Mouse (Mus musculus): ENCODE data around the gene Mrpl35. TPM values are rescaled to one million over a fixed set of nuclear protein-coding genes. Genes with fewer than 3 reads are reported as not detected.

Mrpl35 gene
- polyA plus RNA-seq, 1 experiment, result 10.9 TPM

DNA sequence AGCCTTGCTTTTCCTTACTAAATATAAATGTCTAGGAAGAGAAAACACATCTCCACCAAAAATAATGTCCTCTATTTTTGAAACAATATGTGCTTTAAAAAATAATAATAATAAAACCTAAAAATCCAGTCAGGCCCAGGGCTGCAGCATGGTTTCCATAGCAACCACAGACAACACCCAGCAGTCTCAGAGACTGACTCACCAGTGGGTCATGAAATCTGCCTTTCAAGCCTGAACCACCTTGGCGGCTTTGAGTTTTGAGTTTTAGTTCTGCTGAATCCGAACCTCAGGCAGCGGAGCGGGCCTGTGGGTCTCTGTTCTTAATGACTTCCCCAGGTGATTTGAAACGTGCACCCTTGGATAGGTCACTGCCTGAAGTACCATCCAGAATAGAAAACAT lies 43.6 kb downstream of the Mrpl35 start:
- no peak overlapping the region for H3K4me3 ChIP-seq (ENCODE audit: control insufficient read depth, insufficient read depth, low read length)
- TF ChIP-seq POLR2A (IDR thresholded peaks at IDR 0.05; ENCODE audit: control insufficient read depth, extremely low read depth, insufficient read depth, low read length, poor library complexity) (no peak), CTCF (IDR thresholded peaks at IDR 0.05; ENCODE audit: borderline replicate concordance, control insufficient read depth, extremely low read depth, insufficient read depth, low read length, poor library complexity) (no peak)
- WGBS, result 96% methylated on average over 5 of the region's 5 CpGs
- no peak for DNase-seq
- no peaks in the 10 kb centered on the region for H3K27me3 ChIP-seq (ENCODE audit: control insufficient read depth, insufficient read depth, low read length)
- no peak overlapping the region for H3K27ac ChIP-seq (ENCODE audit: control insufficient read depth, insufficient read depth, low read length)
- H3K4me1 ChIP-seq (replicated peaks; ENCODE audit: control insufficient read depth, insufficient read depth, low read length), result peaks cover 22% of the 10 kb centered on the region
- no peaks in the 10 kb centered on the region for H3K36me3 ChIP-seq (ENCODE audit: control insufficient read depth, insufficient read depth, low read length)

GRCm38 (mm10) chr6:71780431-71780830 lies 46.3 kb downstream of the Mrpl35 start:
- no peaks in the 10 kb centered on the region for H3K36me3 ChIP-seq (ENCODE audit: control insufficient read depth, insufficient read depth, low read length)
- TF ChIP-seq POLR2A (IDR thresholded peaks at IDR 0.05; ENCODE audit: control insufficient read depth, extremely low read depth, insufficient read depth, low read length, poor library complexity), result no peak
- no peak for TF ChIP-seq CTCF (IDR thresholded peaks at IDR 0.05; ENCODE audit: borderline replicate concordance, control insufficient read depth, extremely low read depth, insufficient read depth, low read length, poor library complexity)
- 94% methylated on average over 7 of the region's 7 CpGs for WGBS
- H3K4me1 ChIP-seq (replicated peaks; ENCODE audit: control insufficient read depth, insufficient read depth, low read length), result peaks cover 20% of the 10 kb centered on the region
- H3K4me3 ChIP-seq (ENCODE audit: control insufficient read depth, insufficient read depth, low read length), result no peak overlapping the region
- DNase-seq, result no peak
- H3K27ac ChIP-seq (ENCODE audit: control insufficient read depth, insufficient read depth, low read length), result no peak overlapping the region
- H3K27me3 ChIP-seq (ENCODE audit: control insufficient read depth, insufficient read depth, low read length), result no peaks in the 10 kb centered on the region

- TF ChIP-seq CTCF (IDR thresholded peaks at IDR 0.05; ENCODE audit: borderline replicate concordance, control insufficient read depth, extremely low read depth, insufficient read depth, low read length, poor library complexity), result no peak
- TF ChIP-seq POLR2A (IDR thresholded peaks at IDR 0.05; ENCODE audit: control insufficient read depth, extremely low read depth, insufficient read depth, low read length, poor library complexity), result no peak
- H3K27me3 ChIP-seq (ENCODE audit: control insufficient read depth, insufficient read depth, low read length), result no peaks in the 10 kb centered on the region
- peaks cover 22% of the 10 kb centered on the region for H3K4me1 ChIP-seq (replicated peaks; ENCODE audit: control insufficient read depth, insufficient read depth, low read length)
- WGBS, result 27% methylated on average over 2 of the region's 2 CpGs
- no peak overlapping the region for H3K27ac ChIP-seq (ENCODE audit: control insufficient read depth, insufficient read depth, low read length)
- no peaks in the 10 kb centered on the region for H3K36me3 ChIP-seq (ENCODE audit: control insufficient read depth, insufficient read depth, low read length)
- no peak overlapping the region for H3K4me3 ChIP-seq (ENCODE audit: control insufficient read depth, insufficient read depth, low read length)
- no peak for DNase-seq
These were observed 46.9 kb downstream of the Mrpl35 start for GRCm38 (mm10) chr6:71779831-71780230.

- H3K27me3 ChIP-seq (ENCODE audit: control insufficient read depth, insufficient read depth, low read length), result no peaks in the 10 kb centered on the region
- no peak overlapping the region for H3K27ac ChIP-seq (ENCODE audit: control insufficient read depth, insufficient read depth, low read length)
- DNase-seq, result no peak
- H3K36me3 ChIP-seq (ENCODE audit: control insufficient read depth, insufficient read depth, low read length), result no peaks in the 10 kb centered on the region
- WGBS, result 92% methylated on average over 5 of the region's 5 CpGs
- peaks cover 22% of the 10 kb centered on the region for H3K4me1 ChIP-seq (replicated peaks; ENCODE audit: control insufficient read depth, insufficient read depth, low read length)
- TF ChIP-seq POLR2A (IDR thresholded peaks at IDR 0.05; ENCODE audit: control insufficient read depth, extremely low read depth, insufficient read depth, low read length, poor library complexity) (no peak), CTCF (IDR thresholded peaks at IDR 0.05; ENCODE audit: borderline replicate concordance, control insufficient read depth, extremely low read depth, insufficient read depth, low read length, poor library complexity) (no peak)
- H3K4me3 ChIP-seq (ENCODE audit: control insufficient read depth, insufficient read depth, low read length), result no peak overlapping the region
These were observed 48.8 kb downstream of the Mrpl35 start for GRCm38 (mm10) chr6:71778016-71778415.

DNA sequence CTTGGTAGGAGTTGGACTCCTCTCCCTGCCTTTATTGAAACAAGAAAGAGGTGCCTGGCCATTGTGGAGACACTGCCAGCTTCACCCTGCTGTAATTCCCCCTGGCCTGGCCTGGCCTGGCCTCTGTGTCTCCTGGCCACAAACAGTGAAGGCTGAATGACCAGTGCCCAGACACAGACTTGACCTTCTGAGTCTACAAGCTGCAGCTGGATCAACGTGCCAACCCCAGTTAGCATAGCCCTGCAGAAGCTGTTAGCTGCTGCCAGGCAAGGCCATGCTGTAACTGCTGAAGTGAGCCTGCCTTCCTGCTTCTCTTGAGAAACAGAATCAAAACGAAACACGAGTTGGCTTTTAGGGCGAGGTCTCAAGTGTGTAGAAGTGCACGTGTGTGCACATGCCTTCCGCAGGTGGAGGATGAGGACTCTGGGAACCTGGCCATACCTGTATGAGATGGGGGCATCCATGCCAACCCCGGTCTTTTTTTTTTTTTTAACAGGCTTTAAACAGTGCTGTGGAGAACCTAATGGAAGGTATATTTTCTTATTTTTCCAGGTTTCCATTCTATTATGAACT lies 54.0 kb downstream of the Mrpl35 start:
- H3K4me1 ChIP-seq (replicated peaks; ENCODE audit: control insufficient read depth, insufficient read depth, low read length), result peaks cover 27% of the 10 kb centered on the region
- H3K4me3 ChIP-seq (ENCODE audit: control insufficient read depth, insufficient read depth, low read length), result no peak overlapping the region
- 75% methylated on average over 7 of the region's 7 CpGs for WGBS
- no peaks in the 10 kb centered on the region for H3K27me3 ChIP-seq (ENCODE audit: control insufficient read depth, insufficient read depth, low read length)
- H3K27ac ChIP-seq (ENCODE audit: control insufficient read depth, insufficient read depth, low read length), result no peak overlapping the region
- H3K36me3 ChIP-seq (ENCODE audit: control insufficient read depth, insufficient read depth, low read length), result no peaks in the 10 kb centered on the region
- no peak for DNase-seq
- no peak for TF ChIP-seq POLR2A (IDR thresholded peaks at IDR 0.05; ENCODE audit: control insufficient read depth, extremely low read depth, insufficient read depth, low read length, poor library complexity)
- TF ChIP-seq CTCF (IDR thresholded peaks at IDR 0.05; ENCODE audit: borderline replicate concordance, control insufficient read depth, extremely low read depth, insufficient read depth, low read length, poor library complexity), result no peak

- H3K36me3 ChIP-seq (ENCODE audit: control insufficient read depth, insufficient read depth, low read length), result no peaks in the 10 kb centered on the region
- peaks cover 29% of the 10 kb centered on the region for H3K4me1 ChIP-seq (replicated peaks; ENCODE audit: control insufficient read depth, insufficient read depth, low read length)
- H3K27ac ChIP-seq (ENCODE audit: control insufficient read depth, insufficient read depth, low read length), result no peak overlapping the region
- no peaks in the 10 kb centered on the region for H3K27me3 ChIP-seq (ENCODE audit: control insufficient read depth, insufficient read depth, low read length)
- WGBS, result 91% methylated on average over 6 of the region's 6 CpGs
- H3K4me3 ChIP-seq (ENCODE audit: control insufficient read depth, insufficient read depth, low read length), result no peak overlapping the region
- no peak for DNase-seq
- TF ChIP-seq CTCF (IDR thresholded peaks at IDR 0.05; ENCODE audit: borderline replicate concordance, control insufficient read depth, extremely low read depth, insufficient read depth, low read length, poor library complexity) (no peak), POLR2A (IDR thresholded peaks at IDR 0.05; ENCODE audit: control insufficient read depth, extremely low read depth, insufficient read depth, low read length, poor library complexity) (no peak)
These were observed 54.6 kb downstream of the Mrpl35 start for GRCm38 (mm10) chr6:71772156-71772555.

DNA sequence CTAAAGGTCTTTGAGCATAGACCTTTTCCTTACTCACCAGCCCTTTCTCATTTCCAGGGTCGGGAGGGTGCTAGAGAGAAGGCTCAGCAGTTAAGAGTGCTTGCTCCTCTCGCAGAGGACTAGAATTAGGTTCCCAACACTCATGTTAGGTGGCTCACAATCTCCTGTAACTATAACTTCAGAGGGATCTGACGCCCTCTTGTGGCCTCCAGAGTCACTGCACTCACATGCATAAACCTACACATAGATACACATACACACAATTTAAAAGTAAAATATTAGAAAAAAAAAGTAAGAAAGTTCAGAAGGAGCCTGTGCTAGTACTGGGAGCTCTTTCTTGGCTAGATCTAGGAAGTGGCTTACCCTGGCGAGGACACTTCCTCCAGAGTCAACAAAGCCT lies 55.5 kb downstream of the Mrpl35 start:
- H3K36me3 ChIP-seq (ENCODE audit: control insufficient read depth, insufficient read depth, low read length), result no peaks in the 10 kb centered on the region
- WGBS, result 88% methylated on average over 4 of the region's 4 CpGs
- peaks cover 33% of the 10 kb centered on the region for H3K4me1 ChIP-seq (replicated peaks; ENCODE audit: control insufficient read depth, insufficient read depth, low read length)
- H3K27ac ChIP-seq (ENCODE audit: control insufficient read depth, insufficient read depth, low read length), result no peak overlapping the region
- no peak for TF ChIP-seq POLR2A (IDR thresholded peaks at IDR 0.05; ENCODE audit: control insufficient read depth, extremely low read depth, insufficient read depth, low read length, poor library complexity)
- TF ChIP-seq CTCF (IDR thresholded peaks at IDR 0.05; ENCODE audit: borderline replicate concordance, control insufficient read depth, extremely low read depth, insufficient read depth, low read length, poor library complexity), result no peak
- DNase-seq, result no peak
- no peak overlapping the region for H3K4me3 ChIP-seq (ENCODE audit: control insufficient read depth, insufficient read depth, low read length)
- H3K27me3 ChIP-seq (ENCODE audit: control insufficient read depth, insufficient read depth, low read length), result no peaks in the 10 kb centered on the region
